Mouse (Mus musculus) ES-Bruce4 (cell line): ENCODE measurements around the gene Aanat.

Source experiments
- CTCF ChIP-seq: IDR thresholded peaks from one replicate; pipeline ENCODE4 v1.8.1; 2011; ENCODE audit warnings: low read depth, low read length
- EP300 ChIP-seq: IDR thresholded peaks from 2 replicates; pipeline ENCODE4 v1.6.1; 2011; ENCODE audit warnings: low read depth, low read length; ENCODE audit not compliant: insufficient read depth
- POLR2A ChIP-seq: IDR thresholded peaks from one replicate; pipeline ENCODE4 v1.8.1; 2011; ENCODE audit warnings: low read length; ENCODE audit not compliant: insufficient read depth

DNA sequence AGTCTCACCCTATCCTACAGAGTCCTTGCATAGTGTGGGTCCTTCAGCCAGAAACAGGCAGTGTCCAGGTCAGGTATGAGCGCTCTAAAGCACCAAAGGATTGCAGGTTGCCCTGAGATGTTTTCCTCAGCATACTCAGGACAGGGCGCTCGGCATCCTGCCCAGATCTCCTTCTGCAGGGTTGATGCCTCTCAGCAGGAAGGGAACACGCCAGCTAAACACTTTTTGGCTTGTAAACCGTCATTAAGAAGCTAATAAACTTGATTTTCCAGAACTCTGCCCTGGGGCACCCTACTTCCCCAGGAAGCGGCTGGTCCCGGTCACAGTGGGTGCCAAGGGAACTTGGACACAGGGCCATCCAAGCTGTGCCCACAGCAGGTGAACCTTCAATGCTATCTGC is 32.9 kb downstream of the Aanat start:
- TF ChIP-seq CTCF (no peak), POLR2A (no peak), EP300 (no peak)
